Mouse (Mus musculus) intestine, embryonic 16.5 days (tissue): ENCODE results near the gene Lrrc29. TPM values are rescaled to one million over a fixed set of nuclear protein-coding genes. Genes with fewer than 3 reads are reported as not detected.
A peak's percentile ranks its signal among the peaks of the same experiment; 100 is the strongest.
"Not testable (repeated sequence)": the region's sequence is repeated elsewhere in the genome, so short reads cannot be mapped to it uniquely, and the experiment has no call there.

ENCODE experiments used
- ATAC-seq: fragments of 200-750 bp; cut with Nextera tagmentation; 2 replicates; pipeline ENCODE4 v1.8.0; 2017; ENCODE audit warnings: moderate TSS enrichment, moderate library complexity
- H3K27ac ChIP-seq: fragments of 300-500 bp; sonication (generic); 2 replicates; pipeline ENCODE4 v1.5.1; 2014; ENCODE audit warnings: mild to moderate bottlenecking, low read length
- H3K27me3 ChIP-seq: fragments of 300-500 bp; sonication (generic); replicated peaks from 2 replicates; pipeline ENCODE4 v1.6.1; 2014; ENCODE audit warnings: low read length, control low read depth, mixed read lengths; ENCODE audit not compliant: control insufficient read depth, insufficient read depth
- H3K36me3 ChIP-seq: fragments of 300-500 bp; sonication (generic); 2 replicates; pipeline ENCODE4 v1.6.1; 2014; ENCODE audit warnings: low read length, control low read depth; ENCODE audit not compliant: control insufficient read depth, insufficient read depth
- H3K4me1 ChIP-seq: fragments of 300-500 bp; sonication (generic); 2 replicates; pipeline ENCODE4 v1.6.1; 2014; ENCODE audit warnings: low read length, control low read depth, mixed read lengths; ENCODE audit not compliant: control insufficient read depth, insufficient read depth
- H3K4me2 ChIP-seq: fragments of 300-500 bp; sonication (generic); 2 replicates; pipeline ENCODE4 v1.6.1; 2014; ENCODE audit warnings: low read depth, low read length, control low read depth
- H3K4me3 ChIP-seq: fragments of 300-500 bp; sonication (generic); 2 replicates; pipeline ENCODE4 v1.5.1; 2014; ENCODE audit warnings: mild to moderate bottlenecking, low read length
- H3K9ac ChIP-seq: fragments of 300-500 bp; sonication (generic); 2 replicates; pipeline ENCODE4 v1.6.1; 2014; ENCODE audit warnings: low read depth, low read length
- H3K9me3 ChIP-seq: fragments of 300-500 bp; sonication (generic); 2 replicates; pipeline ENCODE4 v1.6.1; 2016; ENCODE audit warnings: low read length, control low read depth; ENCODE audit not compliant: control insufficient read depth
- WGBS: fragments of 180-500 bp; shearing (Covaris S2); extraction: QIAGEN DNeasy Blood & Tissue Kit; methylation state at CpG from one replicate; pipeline ENCODE4 v1.1.7; 2014; 5-methylcytosine and 5-hydroxymethylcytosine counted together
- polyA plus RNA-seq: library from polyadenylated mRNA; unstranded; fragments of >200 nt; fragmentation: Nextera tagmentation; extraction: Ambion mirVana; gene quantifications from 2 replicates; pipeline ENCODE4 v1.2.1, GENCODE M21; 2015

Gene Lrrc29
- polyA plus RNA-seq, 1 experiment from 2014 or later: 1.8 TPM

DNA sequence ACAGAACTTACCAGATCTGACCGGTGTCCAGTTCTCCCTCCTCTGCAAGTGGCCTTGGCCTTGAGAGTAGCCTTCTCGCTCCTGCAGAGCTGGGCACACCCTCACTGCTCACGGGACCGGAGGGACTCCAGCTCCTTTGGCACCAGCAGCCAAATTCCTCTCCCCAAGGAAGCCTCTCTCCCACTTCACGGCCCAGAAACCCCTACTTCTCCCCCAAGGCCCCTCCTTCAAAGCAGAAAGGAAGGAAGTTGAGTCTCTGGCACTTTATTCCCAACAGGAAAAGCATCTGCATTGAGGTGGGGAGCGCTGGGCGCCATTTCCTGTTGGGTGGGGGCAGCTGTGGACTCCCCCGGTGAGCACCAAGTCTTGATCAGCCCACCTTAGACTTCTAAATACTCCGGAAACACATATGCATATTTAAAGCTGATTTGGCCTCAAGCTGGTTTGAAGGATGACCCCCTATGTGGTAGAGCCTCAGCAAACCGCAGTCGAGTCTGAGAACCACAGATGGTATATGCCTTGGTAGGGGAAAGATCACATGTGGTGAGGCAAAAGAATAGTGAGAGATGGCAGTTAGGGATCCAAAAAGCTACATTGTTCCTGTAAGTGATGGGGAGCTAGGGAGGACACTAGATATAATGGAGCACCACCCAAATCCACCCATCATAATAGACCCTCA is 30.0 kb downstream of the Lrrc29 start, which contains the start of gene Exoc3l:
Gene Exoc3l, minus strand, starts transcription at position 207 of the 679 bp plus-strand sequence.
- Histone ChIP-seq H3K36me3 (peaks cover 6% of the 10 kb centered on the region), H3K27ac (peak within 1 kb of the TSS; percentile 51), H3K4me1 (peaks cover 20% of the 10 kb centered on the region), H3K9me3 (no peaks in the 10 kb centered on the region), H3K27me3 (no peaks in the 10 kb centered on the region), H3K4me2 (peak within 1 kb of the TSS; percentile 73), H3K9ac (peak within 1 kb of the TSS; percentile 96; the same call in 1 of the 2 replicates), H3K4me3 (peak within 1 kb of the TSS; percentile 98)
- ATAC-seq: no peak
- WGBS: 62% methylated on average over 11 of the region's 11 CpGs

DNA sequence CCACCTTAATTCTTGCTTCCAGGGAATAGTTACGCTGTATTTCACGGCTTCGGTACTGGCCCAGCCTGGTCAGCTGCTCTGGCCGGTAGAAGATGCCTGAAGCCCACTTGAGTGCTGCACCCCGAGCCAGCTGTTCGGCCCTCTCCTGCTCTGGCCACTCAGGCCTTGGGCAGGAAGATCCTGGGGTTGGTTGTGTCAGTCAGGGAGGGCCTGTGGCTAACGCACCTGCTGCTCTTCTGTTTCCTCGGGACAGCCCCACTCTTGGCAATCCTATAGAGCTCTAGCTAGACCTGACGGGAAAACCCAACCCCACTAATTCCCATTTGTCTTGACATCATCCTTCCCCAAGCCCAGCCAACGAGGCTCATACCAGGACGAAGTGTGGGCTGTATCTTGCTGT is 30.8 kb downstream of the Lrrc29 start:
- Histone ChIP-seq H3K4me2 (peak overlapping the region; percentile 17; the same call in 1 of the 2 replicates), H3K4me3 (peak overlapping the region; percentile 11; the same call in 1 of the 2 replicates), H3K36me3 (peaks cover 1% of the 10 kb centered on the region; the same call in 1 of the 2 replicates), H3K4me1 (peaks cover 27% of the 10 kb centered on the region), H3K9ac (no peak overlapping the region), H3K27ac (peak overlapping the region; percentile 51; the same call in 1 of the 2 replicates), H3K9me3 (no peaks in the 10 kb centered on the region), H3K27me3 (peaks cover 6% of the 10 kb centered on the region)
- 69% methylated on average over 11 of the region's 11 CpGs for WGBS
- no peak for ATAC-seq

DNA sequence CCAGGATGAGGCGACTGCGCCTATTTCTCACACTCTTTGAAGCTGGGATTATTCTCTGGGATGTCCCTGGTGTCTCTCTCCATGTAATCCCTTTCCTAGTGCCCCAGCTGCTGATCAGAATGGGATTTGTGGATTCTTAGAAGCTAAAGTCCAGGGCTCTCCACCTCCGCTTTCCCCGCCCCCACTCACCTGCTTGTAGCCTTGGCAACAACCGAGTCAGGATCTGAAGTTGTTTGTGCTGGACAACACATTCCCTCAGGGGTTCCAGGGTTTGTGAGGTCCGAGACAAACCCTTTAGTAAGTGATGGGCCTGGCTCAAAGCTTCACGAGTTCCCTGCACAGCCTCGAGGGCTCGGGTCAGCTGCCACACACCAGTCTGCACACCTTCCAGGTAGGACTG is 31.3 kb downstream of the Lrrc29 start:
- ATAC-seq: no peak
- H3K4me1 ChIP-seq: peaks cover 29% of the 10 kb centered on the region
- H3K27ac ChIP-seq: no peak overlapping the region
- H3K9me3 ChIP-seq: no peaks in the 10 kb centered on the region
- H3K9ac ChIP-seq: no peak overlapping the region
- no peak overlapping the region for H3K4me3 ChIP-seq
- 0 out of 2 replicates have a peak overlapping the region, but pooled peaks have one; percentile 17 for H3K4me2 ChIP-seq
- H3K27me3 ChIP-seq: peaks cover 11% of the 10 kb centered on the region
- WGBS: 73% methylated on average over 9 of the region's 9 CpGs
- no peaks in the 10 kb centered on the region; the same call in 1 of the 2 replicates for H3K36me3 ChIP-seq

DNA sequence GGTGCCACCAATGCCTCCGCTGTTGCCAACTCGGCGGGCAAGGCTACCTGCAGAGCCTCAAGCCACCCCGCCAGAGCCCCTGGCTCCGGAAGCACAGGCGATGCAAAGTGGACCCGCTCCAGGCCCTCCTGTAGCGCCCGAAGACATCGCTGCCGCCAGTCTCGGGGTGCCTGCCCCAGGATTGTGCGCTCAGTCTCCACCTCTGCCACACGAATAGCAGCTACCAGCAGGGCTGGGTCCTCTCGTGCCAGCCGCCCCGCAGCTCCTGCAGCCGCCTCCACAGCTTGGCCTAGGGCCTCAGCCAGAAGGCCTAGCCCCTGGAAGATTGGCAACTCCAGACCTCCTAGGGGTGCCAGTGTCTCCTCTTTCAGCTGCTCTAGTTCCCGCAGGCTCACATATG is 32.7 kb downstream of the Lrrc29 start:
- Histone ChIP-seq H3K4me2 (no peak overlapping the region), H3K27me3 (peaks cover 13% of the 10 kb centered on the region), H3K4me3 (no peak overlapping the region), H3K9ac (no peak overlapping the region), H3K36me3 (no peaks in the 10 kb centered on the region), H3K27ac (no peak overlapping the region), H3K4me1 (peaks cover 29% of the 10 kb centered on the region), H3K9me3 (no peaks in the 10 kb centered on the region)
- WGBS: 62% methylated on average over 19 of the region's 19 CpGs
- no peak for ATAC-seq

DNA sequence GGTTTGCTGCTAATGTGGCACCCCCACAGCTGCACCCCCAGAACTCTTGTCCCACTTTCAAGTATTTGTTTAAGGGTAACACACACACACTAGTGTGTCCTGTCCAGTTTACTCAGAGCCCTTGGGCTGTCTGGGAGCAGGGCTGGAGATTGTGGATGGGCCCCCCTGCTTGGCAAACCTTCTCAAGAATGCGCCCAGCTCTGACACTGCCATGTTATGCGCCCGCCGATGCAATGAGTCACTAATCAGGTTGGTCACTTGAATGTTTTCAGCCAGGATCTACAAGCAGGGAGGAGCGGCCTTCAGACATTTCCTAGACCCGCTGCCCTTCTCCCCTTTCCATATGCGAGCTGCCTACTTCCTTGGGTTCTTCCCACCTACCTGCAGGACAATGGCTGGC is 33.6 kb downstream of the Lrrc29 start:
- Histone ChIP-seq H3K9me3 (no peaks in the 10 kb centered on the region), H3K4me2 (no peak overlapping the region), H3K9ac (no peak overlapping the region), H3K27me3 (peaks cover 13% of the 10 kb centered on the region), H3K4me3 (no peak overlapping the region), H3K36me3 (no peaks in the 10 kb centered on the region), H3K27ac (no peak overlapping the region), H3K4me1 (peaks cover 30% of the 10 kb centered on the region)
- WGBS: 84% methylated on average over 7 of the region's 7 CpGs
- ATAC-seq: no peak

DNA sequence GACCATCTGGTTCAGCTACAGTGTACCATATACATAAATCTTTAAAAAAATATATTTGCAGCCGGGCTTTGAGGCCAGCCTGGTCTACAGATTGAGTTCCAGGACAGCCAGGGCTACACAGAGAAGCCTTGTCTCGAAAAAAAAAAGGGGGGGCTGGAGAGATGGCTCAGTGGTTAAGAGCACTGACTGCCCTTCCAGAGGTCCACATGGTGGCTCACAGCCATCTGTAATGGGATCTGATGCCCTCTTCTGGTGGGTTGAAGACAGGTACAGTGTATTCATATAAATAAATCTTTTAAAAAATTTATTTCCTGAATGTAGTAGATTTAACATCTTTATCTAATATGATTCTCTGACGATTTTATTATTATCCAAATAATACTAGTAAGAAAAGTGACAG is 34.3 kb downstream of the Lrrc29 start:
- not testable (repeated sequence) for H3K4me2 ChIP-seq, ATAC-seq, H3K27ac ChIP-seq, H3K9me3 ChIP-seq, H3K4me3 ChIP-seq, H3K9ac ChIP-seq, H3K36me3 ChIP-seq
- peaks cover 13% of the 10 kb centered on the region for H3K27me3 ChIP-seq
- 70% methylated on average over 3 of the region's 3 CpGs for WGBS
- H3K4me1 ChIP-seq: peaks cover 26% of the 10 kb centered on the region

DNA sequence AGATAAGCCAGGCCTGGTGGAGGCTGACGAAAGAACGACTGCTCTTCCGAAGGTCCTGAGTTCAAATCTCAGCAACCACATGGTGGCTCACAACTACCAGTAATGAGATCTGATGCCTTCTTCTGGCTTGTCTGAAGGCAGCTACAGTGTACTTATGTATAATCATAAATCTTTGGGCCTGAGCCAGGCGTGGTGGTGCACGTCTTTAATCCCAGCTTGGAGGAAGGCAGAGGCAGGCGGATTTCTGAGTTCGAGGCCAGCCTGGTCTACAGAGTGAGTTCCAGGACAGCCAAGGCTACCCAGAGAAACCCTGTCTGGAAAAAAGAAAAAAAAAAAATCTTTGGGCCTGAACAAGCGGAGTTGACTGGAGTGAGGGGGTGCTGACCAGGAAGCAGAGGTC is 34.7 kb downstream of the Lrrc29 start:
- WGBS: 85% methylated on average over 8 of the region's 8 CpGs
- not testable (repeated sequence) for ATAC-seq, H3K4me3 ChIP-seq

DNA sequence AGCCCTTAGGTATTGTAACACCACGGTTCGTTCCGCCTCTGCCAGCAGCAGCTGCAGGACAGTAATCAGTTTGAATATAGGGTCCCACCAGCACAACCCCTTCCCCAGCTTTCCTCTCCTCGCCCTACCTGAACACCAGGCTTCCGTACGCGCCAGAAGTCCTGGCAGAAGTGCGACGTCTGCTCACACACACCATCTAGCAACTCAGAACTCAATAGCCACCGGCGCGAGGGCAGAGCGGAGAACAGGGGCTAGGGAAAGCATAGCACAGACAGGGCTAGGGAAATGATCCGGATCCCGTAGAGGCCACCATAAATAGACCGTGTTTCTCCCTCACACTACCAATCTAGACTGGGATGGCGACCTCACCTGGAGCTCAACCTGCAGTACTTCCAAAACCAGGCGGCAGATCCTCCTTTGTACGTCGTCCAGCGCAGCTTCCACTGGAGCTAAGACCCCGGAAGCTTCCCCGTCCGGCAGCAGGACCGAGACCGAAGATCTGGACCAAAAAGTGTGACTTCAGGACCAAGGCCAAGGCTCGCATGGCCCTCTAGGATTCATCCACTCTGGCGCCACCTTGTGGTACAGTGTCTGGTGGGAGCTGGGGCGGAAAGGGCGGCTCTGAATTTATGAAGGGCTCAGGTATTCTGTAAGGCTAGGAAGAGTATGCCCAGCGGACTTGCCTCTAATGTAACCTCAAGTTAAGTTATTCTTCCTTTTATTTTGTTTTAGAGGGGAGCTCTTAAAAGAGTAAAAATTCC is 35.3 kb downstream of the Lrrc29 start:
- Histone ChIP-seq H3K4me1 (peaks cover 21% of the 10 kb centered on the region), H3K27ac (no peak overlapping the region), H3K4me2 (peak overlapping the region; percentile 93; the same call in 1 of the 2 replicates), H3K36me3 (no peaks in the 10 kb centered on the region), H3K9ac (no peak overlapping the region), H3K27me3 (peaks cover 13% of the 10 kb centered on the region), H3K4me3 (peak overlapping the region; percentile 59), H3K9me3 (no peaks in the 10 kb centered on the region)
- 8% methylated on average over 31 of the region's 31 CpGs for WGBS
- 0 out of 2 replicates have a peak, but pooled peaks have one; percentile 0 for ATAC-seq

More for the DNA sequence above, 34.7 kb downstream of the Lrrc29 start:
- Histone ChIP-seq H3K27me3 (peaks cover 13% of the 10 kb centered on the region), H3K4me1 (peaks cover 23% of the 10 kb centered on the region)
- H3K27ac ChIP-seq, H3K9ac ChIP-seq, H3K4me2 ChIP-seq, H3K36me3 ChIP-seq, H3K9me3 ChIP-seq: not testable (repeated sequence)

DNA sequence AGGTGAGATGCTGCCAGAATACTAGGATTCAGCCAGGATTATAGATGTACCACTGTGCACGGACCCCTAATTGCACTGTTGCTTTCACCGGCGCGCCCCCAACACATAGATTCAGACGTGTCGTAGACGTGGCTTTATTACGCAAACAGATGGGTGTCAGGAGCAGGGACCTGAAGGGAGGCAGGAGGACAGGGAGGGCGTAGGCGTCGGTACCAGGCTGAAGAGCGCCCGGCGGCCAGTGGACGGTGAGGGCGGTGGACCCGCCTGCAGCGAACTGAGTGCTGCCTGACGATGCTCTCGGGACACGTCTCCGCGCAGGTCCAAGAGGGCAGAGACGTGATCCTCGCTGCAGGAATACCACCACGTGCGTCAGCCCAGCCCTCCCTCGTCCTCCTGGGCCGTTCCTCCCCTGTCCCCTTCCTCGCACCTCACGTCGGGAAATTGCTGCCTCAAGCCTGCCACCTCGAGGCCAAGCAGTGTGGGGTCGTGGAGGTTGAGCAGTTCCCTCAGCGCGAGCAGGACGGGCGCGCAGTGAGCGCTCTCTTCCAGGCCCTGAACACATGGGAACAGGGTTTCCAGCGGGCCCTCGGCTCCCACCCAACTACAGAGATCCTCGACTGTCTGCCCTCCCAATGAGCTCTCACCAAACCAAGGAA is 36.1 kb downstream of the Lrrc29 start, which contains the start of gene 4931428F04Rik:
Gene 4931428F04Rik, minus strand, starts transcription at position 60 of the 656 bp plus-strand sequence.
- H3K4me1 ChIP-seq: peaks cover 21% of the 10 kb centered on the region
- no peaks in the 10 kb centered on the region for H3K9me3 ChIP-seq
- peak within 1 kb of the TSS; percentile 59 for H3K4me3 ChIP-seq
- WGBS: 1% methylated on average over 43 of the region's 43 CpGs
- H3K4me2 ChIP-seq: peak within 1 kb of the TSS; percentile 93
- peaks cover 13% of the 10 kb centered on the region for H3K27me3 ChIP-seq
- peak; percentile 17 for ATAC-seq
- H3K36me3 ChIP-seq: no peaks in the 10 kb centered on the region
- H3K27ac ChIP-seq: peak within 1 kb of the TSS; percentile 23; the same call in 1 of the 2 replicates
- peak within 1 kb of the TSS; percentile 64 for H3K9ac ChIP-seq
